Mouse (Mus musculus) layer of hippocampus, adult 9-10 months (tissue): ENCODE measurements around the gene Tmcc1.
A peak's percentile ranks its signal among the peaks of the same experiment; 100 is the strongest.
"Not testable (repeated sequence)": the region's sequence is repeated elsewhere in the genome, so short reads cannot be mapped to it uniquely, and the experiment has no call there.

Experiments
- DNase-seq: peaks from one replicate; pipeline ENCODE4 v3.0.0; 2022; ENCODE audit warnings: low spot score

The Tmcc1 gene

DNA sequence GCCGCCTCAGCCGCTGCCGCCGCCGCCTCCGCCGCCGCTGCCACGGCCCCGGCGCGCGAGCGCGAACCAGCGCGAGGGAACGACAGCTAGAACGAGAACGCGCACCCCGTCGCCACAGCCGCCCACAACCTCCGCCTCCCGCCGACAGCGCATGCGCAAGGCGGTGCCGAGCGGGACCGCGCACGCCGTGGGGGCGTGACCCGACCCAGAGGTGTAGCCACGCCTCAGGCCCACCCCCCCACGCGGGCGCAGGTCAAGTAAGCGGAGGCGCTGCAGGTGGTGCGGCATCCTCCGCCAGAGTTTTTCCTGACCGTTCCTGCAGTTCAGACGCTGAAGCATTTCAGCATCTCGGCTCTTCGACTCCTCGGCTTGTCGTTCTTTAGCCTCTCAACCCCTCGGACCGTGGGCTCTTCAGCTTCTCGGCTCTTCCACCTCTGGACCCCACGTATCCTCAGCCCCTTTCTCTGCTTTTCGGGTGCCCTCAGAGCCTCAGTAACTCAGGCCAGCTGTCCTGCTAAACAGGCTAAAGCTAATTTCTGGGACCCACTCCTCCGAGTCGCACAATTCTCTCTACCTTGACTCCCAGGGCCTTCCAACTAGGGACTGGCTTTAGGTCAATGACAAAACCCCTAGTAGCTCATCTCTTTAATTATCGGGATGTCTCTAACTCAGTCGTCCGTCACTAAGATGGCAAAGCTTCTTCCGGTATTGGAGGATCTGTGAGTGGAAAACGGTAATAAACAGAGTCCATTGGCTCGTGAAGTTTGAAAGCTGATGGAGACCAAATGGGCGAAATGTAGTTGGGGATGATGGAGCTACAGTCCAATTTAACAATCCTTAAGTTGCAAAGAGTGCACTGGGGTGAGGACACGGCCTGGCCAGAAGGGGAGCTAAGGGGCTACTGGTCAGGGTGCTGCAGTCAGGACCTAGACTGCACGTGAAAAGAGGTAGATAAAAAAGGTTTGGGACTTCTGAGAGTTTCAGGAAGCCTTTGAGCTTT, at the start of gene Tmcc1:
Tmcc1 (minus strand) TSS at position 93 of the 1,000 bp plus-strand sequence.
- peak; percentile 95 for DNase-seq

GRCm38 (mm10) chr6:116240371-116240770, 47.1 kb upstream of the Tmcc1 start:
- DNase-seq: no peak

GRCm38 (mm10) chr6:116238083-116238482, 44.8 kb upstream of the Tmcc1 start:
- no peak for DNase-seq

GRCm38 (mm10) chr6:116235336-116235735, 42.0 kb upstream of the Tmcc1 start:
- no peak for DNase-seq

GRCm38 (mm10) chr6:116234821-116235220, 41.5 kb upstream of the Tmcc1 start:
- not testable (repeated sequence) for DNase-seq

DNA sequence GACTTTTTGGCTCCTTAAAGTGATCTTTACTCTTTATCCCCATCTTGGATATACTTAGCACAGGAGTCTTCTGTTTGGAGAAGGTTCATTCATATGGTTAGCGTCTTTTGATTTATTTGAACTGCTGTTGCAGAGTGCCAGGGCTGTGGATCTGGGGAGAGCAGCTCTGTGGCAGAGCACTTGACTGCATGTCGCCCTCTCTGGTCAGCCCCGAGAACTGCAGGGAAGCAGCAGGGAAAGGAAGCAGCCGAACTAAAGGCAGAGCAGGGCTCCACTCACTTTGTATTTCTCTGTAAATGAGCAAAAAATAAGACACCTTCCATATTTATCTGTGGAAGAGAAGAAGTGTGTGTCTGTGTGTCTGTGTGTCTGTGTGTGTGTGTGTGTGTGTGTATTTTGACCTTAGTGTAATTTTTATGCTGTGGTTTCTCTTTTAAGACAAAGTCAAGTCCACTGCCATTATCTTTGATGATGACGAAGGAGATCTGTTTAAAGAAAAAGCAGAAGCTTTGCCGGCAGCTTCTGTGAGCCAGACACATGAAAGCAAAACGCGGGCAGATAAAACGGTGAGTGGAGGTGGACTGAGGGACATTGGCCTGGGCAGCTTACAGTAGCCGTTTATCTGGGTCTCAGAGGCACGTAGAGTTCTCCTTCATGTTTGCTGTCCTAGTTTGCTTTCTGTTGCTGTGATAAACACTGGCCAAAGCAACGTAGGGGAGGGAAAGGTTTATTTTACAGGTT, 35.7 kb upstream of the Tmcc1 start:
- peak; percentile 63 for DNase-seq

DNA sequence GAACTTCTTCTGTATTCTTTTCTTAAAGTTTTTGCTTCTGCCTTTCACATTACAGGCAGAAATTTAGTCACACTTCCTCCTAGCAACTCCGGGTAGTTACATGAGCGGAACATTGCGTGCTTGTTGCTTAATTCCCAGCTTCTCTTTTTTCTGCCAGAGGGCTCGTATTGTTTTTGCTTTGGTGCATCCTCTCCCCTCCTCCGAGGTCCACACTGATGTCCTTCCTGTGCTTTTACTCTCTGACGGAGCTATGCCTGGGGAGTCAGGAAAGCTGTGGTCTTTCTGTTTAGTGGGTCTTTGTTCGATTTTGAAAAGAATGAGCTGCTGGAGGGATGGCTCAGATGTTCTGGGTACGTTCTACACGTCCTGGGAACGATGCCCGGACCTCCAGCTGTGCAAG, 34.5 kb upstream of the Tmcc1 start:
- DNase-seq: no peak

DNA sequence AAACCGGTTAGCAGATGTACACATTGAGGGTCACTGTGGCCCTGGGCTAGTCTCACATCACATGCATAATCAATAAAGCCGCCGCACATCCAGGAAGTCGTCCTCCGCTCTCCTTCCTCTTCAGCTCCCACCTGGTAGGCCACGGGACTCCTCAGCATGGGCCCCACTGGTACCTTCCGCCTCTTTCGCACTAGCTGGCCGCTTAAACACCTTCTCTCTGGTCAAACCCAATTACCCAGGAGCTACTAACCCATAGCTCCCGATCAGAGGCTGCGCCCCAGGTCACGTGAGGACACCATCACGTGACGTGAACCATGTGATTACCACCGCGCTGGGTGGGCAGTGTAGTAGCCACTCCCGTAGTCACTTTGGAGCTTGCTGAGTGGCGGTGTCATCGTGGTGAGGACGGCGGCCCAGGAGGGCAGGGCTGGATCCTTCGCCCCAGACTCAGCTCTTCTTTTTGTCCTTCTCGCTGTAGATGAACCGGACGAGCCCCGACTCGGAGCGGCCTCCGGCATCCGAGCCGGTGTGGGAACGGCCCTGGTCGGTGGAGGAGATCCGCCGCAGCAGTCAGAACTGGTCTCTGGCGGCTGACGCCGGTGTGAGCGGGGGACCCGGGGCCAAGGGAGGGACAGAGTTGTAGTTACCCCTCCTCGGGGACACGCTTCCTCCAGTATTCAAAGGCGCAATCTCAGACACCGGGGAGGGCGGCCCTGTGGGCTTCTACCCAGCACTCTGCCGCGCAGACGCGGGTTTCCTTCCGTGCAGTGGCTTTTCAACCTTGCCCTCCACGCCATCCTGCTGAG, 14.6 kb upstream of the Tmcc1 start, which contains the start of gene Washc2:
Washc2 (plus strand) TSS at position 310 of the 806 bp plus-strand sequence.
- peak; percentile 90 for DNase-seq

- DNase-seq: no peak
These were observed 6.4 kb upstream of the Tmcc1 start for GRCm38 (mm10) chr6:116199682-116200081.

DNA sequence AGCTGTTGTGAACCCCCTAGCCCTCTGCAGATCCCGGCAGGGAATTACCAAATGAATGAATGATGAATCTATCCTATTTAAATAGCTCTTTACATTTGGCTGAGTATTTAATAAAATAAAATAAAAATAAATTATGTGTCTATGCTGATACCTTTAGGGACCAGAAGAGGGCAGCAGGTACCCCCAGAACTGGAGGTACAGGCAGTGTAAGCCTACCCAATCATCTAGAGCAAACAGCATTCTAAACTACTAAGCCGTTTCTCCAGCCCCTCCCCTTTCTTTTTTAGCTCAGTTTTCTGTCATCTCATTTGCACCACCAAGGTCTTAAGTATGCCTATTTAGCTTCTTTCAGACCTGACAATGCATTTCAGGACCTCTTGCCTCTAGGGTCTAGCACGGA, 4.9 kb upstream of the Tmcc1 start:
- DNase-seq: no peak

- DNase-seq: no peak
These were observed 2.5 kb upstream of the Tmcc1 start for GRCm38 (mm10) chr6:116195811-116196210.

DNA sequence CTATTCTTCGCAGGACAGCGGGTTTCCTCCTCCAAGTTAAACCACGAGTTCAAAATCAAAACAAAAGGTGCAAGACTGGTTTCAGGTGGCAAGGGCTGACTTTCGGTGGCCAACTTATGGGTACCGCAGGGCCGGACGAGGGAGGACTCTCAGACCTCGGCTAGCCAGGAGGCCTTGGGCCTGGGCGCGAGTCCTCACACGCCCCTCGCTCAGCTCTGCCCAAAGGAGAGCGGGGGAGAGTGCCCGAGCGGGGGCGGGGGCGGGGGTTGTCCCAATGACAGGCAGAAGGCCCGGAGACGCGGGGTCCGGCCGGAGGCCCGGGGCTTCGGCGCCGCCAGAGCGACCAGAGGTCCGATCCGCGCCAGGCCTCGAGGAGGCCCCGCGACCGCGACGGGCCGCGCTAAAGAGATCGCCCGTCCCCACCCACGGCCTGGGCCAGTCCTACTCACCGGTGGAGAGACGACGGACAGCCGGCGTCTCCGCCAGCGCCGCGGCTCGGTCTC, 426 bp downstream of the Tmcc1 start:
- no peak for DNase-seq

- no peak for DNase-seq
These were observed 3.9 kb downstream of the Tmcc1 start for GRCm38 (mm10) chr6:116189417-116189816.

- no peak for DNase-seq
These were observed 6.8 kb downstream of the Tmcc1 start for GRCm38 (mm10) chr6:116186485-116186884.

DNA sequence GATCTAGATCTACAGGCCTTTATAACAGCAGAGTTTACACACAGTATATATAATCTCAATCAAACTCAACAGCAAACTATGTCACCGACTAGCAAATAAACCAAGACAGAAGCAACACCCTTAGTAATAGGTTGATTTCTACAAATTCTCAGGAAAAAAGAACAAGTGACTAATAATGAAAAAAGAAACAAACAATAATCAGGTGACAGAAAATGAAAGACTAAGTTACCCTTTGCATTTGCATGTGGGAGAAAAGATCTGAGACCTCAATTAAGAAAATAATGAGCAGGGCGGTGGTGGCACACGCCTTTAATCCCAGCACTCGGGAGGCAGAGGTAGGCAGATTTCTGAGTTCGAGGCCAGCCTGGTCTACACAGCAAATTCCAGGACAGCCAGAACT, 9.8 kb downstream of the Tmcc1 start:
- DNase-seq: no peak

GRCm38 (mm10) chr6:116180731-116181130, 12.6 kb downstream of the Tmcc1 start:
- no peak for DNase-seq

DNA sequence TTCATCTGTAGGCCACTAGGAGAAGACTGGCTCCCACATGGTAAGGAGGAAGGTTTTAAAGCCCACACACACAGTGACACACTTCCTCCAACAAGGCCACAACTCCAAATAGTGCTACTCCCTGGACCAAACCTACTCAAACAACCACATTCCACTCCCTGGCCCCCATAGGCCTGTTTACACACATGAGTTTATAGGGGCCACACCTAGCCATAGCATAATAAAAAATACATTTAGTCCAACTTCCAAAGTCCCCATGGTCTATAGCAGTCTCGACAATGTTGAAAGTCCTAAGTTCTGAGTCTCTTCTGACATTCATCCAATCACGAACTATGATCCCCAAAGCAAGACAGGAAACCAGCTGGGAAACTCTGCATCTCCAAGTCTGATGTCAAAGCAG, 14.9 kb downstream of the Tmcc1 start:
- DNase-seq: no peak

GRCm38 (mm10) chr6:116173511-116174099, 19.7 kb downstream of the Tmcc1 start:
- not testable (repeated sequence) for DNase-seq

GRCm38 (mm10) chr6:116166383-116166782, 26.9 kb downstream of the Tmcc1 start:
- no peak for DNase-seq

DNA sequence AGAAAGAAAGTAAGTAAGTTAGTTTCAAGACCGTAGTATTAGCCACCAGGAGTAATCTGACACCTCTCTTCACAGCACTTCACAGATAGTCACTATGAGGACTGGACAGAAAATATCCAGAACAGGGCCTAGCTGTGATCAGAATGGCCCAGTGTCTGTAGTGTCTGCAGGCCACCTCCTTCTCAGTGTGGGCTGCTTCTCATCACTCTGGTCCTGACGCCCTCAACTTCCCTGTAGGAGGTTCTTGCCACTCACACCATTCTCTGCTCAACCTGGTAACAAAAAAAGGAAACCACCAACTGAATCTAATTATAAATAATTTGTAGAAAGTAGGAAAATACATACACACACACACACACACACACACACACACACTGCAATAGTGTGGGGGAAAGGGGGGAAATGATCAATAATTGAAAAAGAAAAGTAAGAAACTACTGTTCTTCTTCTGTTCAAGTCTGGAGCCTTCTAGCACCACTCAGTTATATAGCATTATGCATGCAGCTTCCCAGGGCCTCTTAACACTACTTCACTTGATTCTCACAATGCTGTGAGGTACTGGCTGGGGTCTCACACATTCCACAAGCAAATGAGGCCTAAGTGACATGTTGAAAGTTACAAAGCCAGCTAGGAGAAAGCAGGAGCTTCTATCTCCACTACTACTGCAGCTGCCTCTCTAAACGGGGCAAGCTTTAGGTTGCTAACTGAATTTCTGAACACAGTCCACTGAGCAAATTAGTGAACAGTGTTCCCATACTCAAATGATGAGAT, 38.2 kb downstream of the Tmcc1 start:
- no peak for DNase-seq

GRCm38 (mm10) chr6:116147386-116147785, 45.9 kb downstream of the Tmcc1 start:
- no peak for DNase-seq
